Comparison of ENCODE assay signal across 8 mouse cellular contexts in genomic region chr4:130793180-130793501, GRCm38 (mm10). TPM values are rescaled to one million over a fixed set of nuclear protein-coding genes. Genes with fewer than 3 reads are reported as not detected.
A peak's percentile ranks its signal among the peaks of the same experiment; 100 is the strongest.
DNase-seq lines count a peak whose midpoint lies in the region; ATAC-seq and TF ChIP-seq lines count a peak whose summit lies in the region.

No protein-coding gene starts in this region.

- no peak for TF ChIP-seq POLR2A in cerebellum, adult 2 months (IDR thresholded peaks at IDR 0.05; ENCODE audit: borderline replicate concordance, insufficient read depth, low read length)
- TF ChIP-seq POLR2A in testis, adult 2 months (IDR thresholded peaks at IDR 0.05; ENCODE audit: control insufficient read depth, low read depth, low read length), result no peak

- DNase-seq in cerebellum, adult 2 months, result no peak
- no peak for DNase-seq in cerebellum, postnatal 25 days
- no peak for DNase-seq in testis, postnatal 14 days (ENCODE audit: low spot score)
- DNase-seq in liver, embryonic 13.5 days, result no peak
- no peak for DNase-seq in right cerebral cortex, postnatal 14 days
- DNase-seq in layer of hippocampus, postnatal 25 days (ENCODE audit: extremely low spot score in 1 of 2, low spot score in 1 of 2), result no peak
- DNase-seq in thymus, postnatal 25 days, result no peak

- peaks cover 22% of the 10 kb centered on the region for H3K4me1 ChIP-seq in cerebellum, adult 2 months (ENCODE audit: control insufficient read depth, insufficient read depth, low read length)
- peaks cover 18% of the 10 kb centered on the region for H3K4me1 ChIP-seq in testis, adult 2 months (ENCODE audit: control insufficient read depth, insufficient read depth, low read length)
- H3K4me1 ChIP-seq in liver, embryonic 13.5 days (replicated peaks), result peaks cover 10% of the 10 kb centered on the region

- TF ChIP-seq CTCF in cerebellum, adult 2 months (IDR thresholded peaks at IDR 0.05; ENCODE audit: borderline replicate concordance, insufficient read depth, low read depth, low read length), result no peak
- TF ChIP-seq CTCF in testis, adult 2 months (IDR thresholded peaks at IDR 0.05; ENCODE audit: control insufficient read depth, insufficient read depth, insufficient replicate concordance, low read depth, low read length), result no peak; the same call in 1 of the 2 replicates

- peak overlapping the region; percentile 76 for H3K4me2 ChIP-seq in liver, embryonic 13.5 days

- no peak overlapping the region for H3K27ac ChIP-seq in cerebellum, adult 2 months (ENCODE audit: insufficient read depth, low read length)
- H3K27ac ChIP-seq in testis, adult 2 months (ENCODE audit: control insufficient read depth, insufficient read depth, low read depth, low read length), result no peak overlapping the region
- no peak overlapping the region for H3K27ac ChIP-seq in liver, embryonic 13.5 days

- ATAC-seq in liver, embryonic 13.5 days (ENCODE audit: low read depth), result no peak

- H3K36me3 ChIP-seq in testis, adult 2 months (ENCODE audit: control insufficient read depth, insufficient read depth, low read length), result no peaks in the 10 kb centered on the region
- no peaks in the 10 kb centered on the region for H3K36me3 ChIP-seq in liver, embryonic 13.5 days

- H3K27me3 ChIP-seq in cerebellum, adult 2 months (ENCODE audit: control insufficient read depth, insufficient read depth, low read length), result no peaks in the 10 kb centered on the region
- H3K27me3 ChIP-seq in testis, adult 2 months (ENCODE audit: control insufficient read depth, insufficient read depth, low read length), result no peaks in the 10 kb centered on the region
- H3K27me3 ChIP-seq in liver, embryonic 13.5 days, result peaks cover 58% of the 10 kb centered on the region

- no peaks in the 10 kb centered on the region for H3K9me3 ChIP-seq in liver, embryonic 13.5 days (replicated peaks)

- peak overlapping the region; percentile 63; the same call in 1 of the 2 replicates for H3K9ac ChIP-seq in liver, embryonic 13.5 days

- 22% methylated on average over 7 of the region's 7 CpGs for WGBS in cerebellum, adult 2 months
- WGBS in liver, embryonic 13.5 days (ENCODE audit: insufficient replicate concordance), result 43% methylated on average over 7 of the region's 7 CpGs

- H3K4me3 ChIP-seq in cerebellum, adult 2 months (replicated peaks; ENCODE audit: insufficient read depth, low read depth, low read length), result peak overlapping the region; percentile 81
- H3K4me3 ChIP-seq in testis, adult 2 months (ENCODE audit: control insufficient read depth, low read depth, low read length), result peak overlapping the region; percentile 77; the same call in 1 of the 2 replicates
- H3K4me3 ChIP-seq in liver, embryonic 13.5 days (replicated peaks), result peak overlapping the region; percentile 63

RNA-seq across cellular contexts. Expression of gene Sdc3, which starts 0.8 kb away (rescaled TPM):
- 105 and 114 TPM in 2 replicates for polyA plus RNA-seq in cerebellum, adult 2 months (2012; rRNA removed)
- 73.1 and 75.3 TPM in 2 replicates for polyA plus RNA-seq in testis, adult 2 months (2012; rRNA removed)
- 5.3 and 6.5 TPM in 2 replicates for polyA plus RNA-seq in liver, embryonic 13.5 days (2015; fragmentation: Nextera tagmentation; extraction: Ambion mirVana)
- 100 to 1,000 TPM; 146 to 151 TPM for total RNA-seq in layer of hippocampus, postnatal 25 days (2021)
